Mouse (Mus musculus) liver, embryonic 14.5 days (tissue): ENCODE data around the gene Top2a.

ENCODE experiments used
- CTCF ChIP-seq: IDR thresholded peaks from 2 replicates; pipeline ENCODE4 v1.5.1; 2016; ENCODE audit warnings: antibody characterized with exemption, low read depth, control low read depth
- EP300 ChIP-seq: IDR thresholded peaks from 2 replicates; pipeline ENCODE4 v1.6.1; 2016; ENCODE audit warnings: antibody characterized with exemption, low read depth

DNA sequence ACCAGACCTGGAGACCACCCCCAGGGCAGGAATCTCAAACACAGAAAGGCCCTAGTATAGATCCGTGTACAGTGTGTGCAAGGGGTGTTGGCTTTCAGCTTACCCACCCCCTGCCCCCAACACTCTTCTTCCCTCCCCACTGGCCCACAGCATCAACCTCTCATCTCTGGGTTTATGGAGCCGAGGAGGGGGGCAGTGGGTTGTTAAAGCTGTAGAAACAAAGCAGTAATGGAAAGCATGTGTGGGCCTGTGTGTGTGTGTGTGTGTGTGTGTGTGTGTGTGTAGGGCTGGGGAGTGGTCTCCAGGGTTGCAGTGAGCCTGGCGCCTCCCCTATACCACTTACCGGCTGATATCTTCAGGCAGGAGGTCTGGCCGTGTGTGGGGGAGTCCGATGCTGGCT lies 47.9 kb upstream of the Top2a start:
- TF ChIP-seq CTCF: no peak
- no peak for TF ChIP-seq EP300
